In genomic region chr1:95664969-95665702, GRCm38 (mm10) we compare ENCODE assay signal across 8 mouse cellular contexts. TPM values are rescaled to one million over a fixed set of nuclear protein-coding genes. Genes with fewer than 3 reads are reported as not detected.
A peak's percentile ranks its signal among the peaks of the same experiment; 100 is the strongest.
DNase-seq lines count a peak whose midpoint lies in the region; ATAC-seq lines count a peak whose summit lies in the region.
"Had no signal": no experiment of that assay in that cellular context is flagged by ENCODE, and none has a peak within 500 bp of the region (broad histone marks: within the 10 kb centered on the region; RNA-seq: fewer than 3 reads in every experiment).

No protein-coding gene starts in this region.

- H3K27ac ChIP-seq in embryonic facial prominence, embryonic 11.5 days (replicated peaks; ENCODE audit: low read depth, low read length): no peak overlapping the region
- H3K27ac ChIP-seq in limb, embryonic 10.5 days: peak overlapping the region; percentile 34; the same call in 1 of the 2 replicates
- H3K27ac ChIP-seq in midbrain, embryonic 16.5 days (ENCODE audit: low read length): peak overlapping the region; percentile 94
- H3K27ac ChIP-seq in stomach, embryonic 15.5 days: peak overlapping the region; percentile 33; the same call in 1 of the 2 replicates

- no peaks in the 10 kb centered on the region for H3K9me3 ChIP-seq in embryonic facial prominence, embryonic 11.5 days (replicated peaks; ENCODE audit: control insufficient read depth, low read length)
- no peaks in the 10 kb centered on the region for H3K9me3 ChIP-seq in limb, embryonic 10.5 days (replicated peaks)
- H3K9me3 ChIP-seq in midbrain, embryonic 16.5 days (replicated peaks; ENCODE audit: control insufficient read depth, low read length, poor library complexity, severe bottlenecking): no peaks in the 10 kb centered on the region
- H3K9me3 ChIP-seq in stomach, embryonic 15.5 days: no peaks in the 10 kb centered on the region

- no peaks in the 10 kb centered on the region for H3K4me1 ChIP-seq in embryonic facial prominence, embryonic 11.5 days (ENCODE audit: control insufficient read depth, insufficient read depth, low read length)
- peaks cover 21% of the 10 kb centered on the region for H3K4me1 ChIP-seq in limb, embryonic 10.5 days
- peaks cover 14% of the 10 kb centered on the region; the same call in 1 of the 2 replicates for H3K4me1 ChIP-seq in midbrain, embryonic 16.5 days (ENCODE audit: control insufficient read depth, insufficient read depth, low read length)
- H3K4me1 ChIP-seq in stomach, embryonic 15.5 days: no peaks in the 10 kb centered on the region

- H3K9ac ChIP-seq in embryonic facial prominence, embryonic 11.5 days (replicated peaks; ENCODE audit: low read length): peak overlapping the region; percentile 35; the same call in 1 of the 2 replicates
- peak overlapping the region; percentile 81 for H3K9ac ChIP-seq in midbrain, embryonic 16.5 days (ENCODE audit: low read depth, low read length)
- no peak overlapping the region for H3K9ac ChIP-seq in stomach, embryonic 15.5 days

- DNase-seq in ovary, postnatal 36 days (ENCODE audit: low spot score): peak; percentile 3
- no peak for DNase-seq in ovary, postnatal 14 days (ENCODE audit: low spot score)
- DNase-seq in embryonic facial prominence, embryonic 11.5 days (ENCODE audit: low spot score): peak; percentile 47
- DNase-seq in heart, postnatal 14 days: peak; percentile 7 to 12
- peak; percentile 37 for DNase-seq in limb, embryonic 10.5 days (ENCODE audit: low spot score)

- no peaks in the 10 kb centered on the region for H3K27me3 ChIP-seq in embryonic facial prominence, embryonic 11.5 days (ENCODE audit: control insufficient read depth, insufficient read depth, low read length)
- peaks cover 40% of the 10 kb centered on the region for H3K27me3 ChIP-seq in limb, embryonic 10.5 days (ENCODE audit: low read depth, poor library complexity, severe bottlenecking)
- no peaks in the 10 kb centered on the region for H3K27me3 ChIP-seq in midbrain, embryonic 16.5 days (ENCODE audit: control insufficient read depth, insufficient read depth, low read depth, low read length)
- no peaks in the 10 kb centered on the region for H3K27me3 ChIP-seq in stomach, embryonic 15.5 days (replicated peaks)

- intact Hi-C loops in heart, postnatal 14 days (cut with DNase I): loop anchor here (5.0 kb wide), 4 partner anchors 48 to 353 kb away; partner anchors contain the start of gene Fam174a

- ATAC-seq in embryonic facial prominence, embryonic 11.5 days (replicated peaks; ENCODE audit: insufficient number of reproducible peaks, low FRiP score, low TSS enrichment, low read depth): 0 out of 2 replicates have a peak, but pooled peaks have one; percentile 19
- ATAC-seq in midbrain, embryonic 16.5 days: peak; percentile 59
- ATAC-seq in stomach, embryonic 15.5 days (ENCODE audit: insufficient read depth, low FRiP score, low read depth): no peak

- no peaks in the 10 kb centered on the region for H3K36me3 ChIP-seq in embryonic facial prominence, embryonic 11.5 days (replicated peaks; ENCODE audit: control insufficient read depth, insufficient read depth, low read depth, low read length)
- H3K36me3 ChIP-seq in limb, embryonic 10.5 days: no peaks in the 10 kb centered on the region
- H3K36me3 ChIP-seq in midbrain, embryonic 16.5 days (ENCODE audit: control insufficient read depth, insufficient read depth, low read length): no peaks in the 10 kb centered on the region
- H3K36me3 ChIP-seq in stomach, embryonic 15.5 days: no peaks in the 10 kb centered on the region

- peak overlapping the region; percentile 75 for H3K4me2 ChIP-seq in embryonic facial prominence, embryonic 11.5 days (ENCODE audit: low read depth, low read length)
- H3K4me2 ChIP-seq in midbrain, embryonic 16.5 days (ENCODE audit: low read length): peak overlapping the region; percentile 60
- H3K4me2 ChIP-seq in stomach, embryonic 15.5 days: peak overlapping the region; percentile 93

- peak overlapping the region; percentile 51 for H3K4me3 ChIP-seq in embryonic facial prominence, embryonic 11.5 days (ENCODE audit: low read depth, low read length)
- H3K4me3 ChIP-seq in limb, embryonic 10.5 days: peak overlapping the region; percentile 61
- H3K4me3 ChIP-seq in midbrain, embryonic 16.5 days (ENCODE audit: low read depth, low read length): peak overlapping the region; percentile 66
- peak overlapping the region; percentile 66 for H3K4me3 ChIP-seq in stomach, embryonic 15.5 days (replicated peaks)
- H3K4me3 ChIP-seq: erythroblast, embryonic 14.5 days had no signal

- 16% methylated on average over 22 of the region's 22 CpGs for WGBS in embryonic facial prominence, embryonic 11.5 days
- WGBS in limb, embryonic 10.5 days: 22% methylated on average over 22 of the region's 22 CpGs
- 10% methylated on average over 22 of the region's 22 CpGs for WGBS in midbrain, embryonic 16.5 days
- WGBS in stomach, embryonic 15.5 days: 20% methylated on average over 22 of the region's 22 CpGs

RNA-seq across cellular contexts. Expression of gene St8sia4, which starts 2.2 kb away (rescaled TPM):
- polyA plus RNA-seq in embryonic facial prominence, embryonic 11.5 days (2014; fragmentation: Nextera tagmentation; extraction: Ambion mirVana): 9.6 and 12.1 TPM in 2 replicates
- total RNA-seq in heart, postnatal 14 days (2021): 1 to 10 TPM; 9.2 to 9.5 TPM
- 2.5 and 2.9 TPM in 2 replicates for polyA plus RNA-seq in limb, embryonic 10.5 days (2016; fragmentation: Nextera tagmentation; extraction: Ambion mirVana)
- polyA plus RNA-seq in midbrain, embryonic 16.5 days (2015; fragmentation: Nextera tagmentation; extraction: Ambion mirVana): 45.9 and 47.3 TPM in 2 replicates
- 4.2 and 5.8 TPM in 2 replicates for polyA plus RNA-seq in stomach, embryonic 15.5 days (2015; fragmentation: Nextera tagmentation; extraction: Ambion mirVana)
